Mouse (Mus musculus) lung, embryonic 16.5 days (tissue): ENCODE measurements around the gene Tbc1d4. TPM values are rescaled to one million over a fixed set of nuclear protein-coding genes. Genes with fewer than 3 reads are reported as not detected.

Experiments
- ATAC-seq: fragments of 200-750 bp; cut with Nextera tagmentation; 2 replicates; pipeline ENCODE4 v1.8.0; 2017; ENCODE audit warnings: low read depth, mild to moderate bottlenecking, moderate library complexity
- H3K27ac ChIP-seq: fragments of 300-500 bp; sonication (generic); 2 replicates; pipeline ENCODE4 v1.5.1; 2014; ENCODE audit warnings: mild to moderate bottlenecking, control low read depth, low read length
- H3K27me3 ChIP-seq: fragments of 300-500 bp; sonication (generic); 2 replicates; pipeline ENCODE4 v1.6.1; 2014; ENCODE audit warnings: low read depth, low read length, mixed read lengths; ENCODE audit not compliant: control insufficient read depth, insufficient read depth
- H3K36me3 ChIP-seq: fragments of 300-500 bp; sonication (generic); 2 replicates; pipeline ENCODE4 v1.6.1; 2014; ENCODE audit warnings: low read length; ENCODE audit not compliant: control insufficient read depth, insufficient read depth
- H3K4me1 ChIP-seq: fragments of 300-500 bp; sonication (generic); replicated peaks from 2 replicates; pipeline ENCODE4 v1.6.1; 2014; ENCODE audit warnings: low read length, mixed read lengths; ENCODE audit not compliant: control insufficient read depth, insufficient read depth
- H3K4me2 ChIP-seq: fragments of 300-500 bp; sonication (generic); 2 replicates; pipeline ENCODE4 v1.6.1; 2014; ENCODE audit warnings: low read depth, low read length, control low read depth
- H3K4me3 ChIP-seq: fragments of 300-500 bp; sonication (generic); 2 replicates; pipeline ENCODE4 v1.5.1; 2014; ENCODE audit warnings: mild to moderate bottlenecking, low read length, control low read depth
- H3K9ac ChIP-seq: fragments of 300-500 bp; sonication (generic); 2 replicates; pipeline ENCODE4 v1.6.1; 2014; ENCODE audit warnings: low read length, control low read depth
- H3K9me3 ChIP-seq: fragments of 300-500 bp; sonication (generic); 2 replicates; pipeline ENCODE4 v1.6.1; 2016; ENCODE audit warnings: low read length; ENCODE audit not compliant: control insufficient read depth
- WGBS: fragments of 180-500 bp; shearing (Covaris S2); extraction: QIAGEN DNeasy Blood & Tissue Kit; methylation state at CpG from one replicate; pipeline ENCODE4 v1.1.7; 2014; 5-methylcytosine and 5-hydroxymethylcytosine counted together
- polyA plus RNA-seq: library from polyadenylated mRNA; unstranded; fragments of >200 nt; fragmentation: Nextera tagmentation; extraction: Ambion mirVana; gene quantifications from 2 replicates; pipeline ENCODE4 v1.2.1, GENCODE M21; 2015

Gene Tbc1d4
- polyA plus RNA-seq, 1 experiment from 2014 or later: 12.3 TPM

DNA sequence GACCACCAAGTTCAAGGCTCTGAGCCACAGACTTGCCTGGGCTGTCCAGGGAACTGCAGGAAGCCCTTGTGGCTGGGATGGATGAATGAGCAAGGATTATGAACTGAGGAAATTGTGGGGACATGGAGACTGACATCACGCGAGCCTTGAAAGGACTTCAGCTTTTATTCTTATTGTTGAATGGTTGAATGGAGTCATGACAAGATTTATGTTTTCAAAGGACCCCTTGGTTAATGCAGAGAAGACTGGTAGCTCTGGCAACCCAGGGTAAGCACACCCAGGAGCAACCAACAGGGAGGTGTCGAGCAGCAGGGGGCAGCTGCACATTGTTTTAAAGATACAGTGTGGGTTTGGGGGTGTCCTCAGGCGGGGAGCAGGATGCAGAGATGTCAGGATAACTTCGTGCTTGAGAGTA, 94.4 kb downstream of the Tbc1d4 start:
- Histone ChIP-seq H3K4me2 (no peak overlapping the region), H3K36me3 (no peaks in the 10 kb centered on the region), H3K9ac (no peak overlapping the region), H3K27me3 (no peaks in the 10 kb centered on the region), H3K27ac (no peak overlapping the region), H3K4me3 (no peak overlapping the region), H3K4me1 (no peaks in the 10 kb centered on the region; the same call in 1 of the 2 replicates), H3K9me3 (no peaks in the 10 kb centered on the region)
- ATAC-seq: no peak
- 80% methylated on average over 5 of the region's 5 CpGs for WGBS

GRCm38 (mm10) chr14:101513163-101513562, 95.8 kb downstream of the Tbc1d4 start:
- no peaks in the 10 kb centered on the region for H3K36me3 ChIP-seq
- no peak overlapping the region for H3K27ac ChIP-seq
- no peak overlapping the region for H3K4me3 ChIP-seq
- peak; percentile 64; the same call in 1 of the 2 replicates for ATAC-seq
- H3K4me1 ChIP-seq: no peaks in the 10 kb centered on the region; the same call in 1 of the 2 replicates
- WGBS: 55% methylated on average over 11 of the region's 11 CpGs
- no peaks in the 10 kb centered on the region for H3K27me3 ChIP-seq
- no peak overlapping the region for H3K9ac ChIP-seq
- H3K4me2 ChIP-seq: no peak overlapping the region
- no peaks in the 10 kb centered on the region for H3K9me3 ChIP-seq

DNA sequence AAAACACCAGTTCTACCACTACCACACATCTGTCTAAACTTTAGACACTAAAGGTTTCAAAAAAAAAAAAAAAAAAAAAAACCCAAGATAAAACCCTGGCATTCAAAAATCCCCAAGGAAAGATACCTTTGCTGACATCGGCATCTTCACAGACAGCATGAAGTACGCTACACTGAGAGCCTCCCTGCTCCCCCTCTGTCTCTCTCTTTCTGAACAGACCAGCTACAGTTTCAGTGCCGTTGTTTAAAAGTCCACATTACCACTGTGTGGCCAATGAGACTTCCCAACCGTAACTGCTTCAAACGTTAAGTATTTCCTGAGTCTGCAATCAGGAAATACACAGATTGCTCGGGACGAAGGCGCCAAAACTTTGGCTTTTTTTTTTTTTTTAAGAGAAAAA, 97.6 kb downstream of the Tbc1d4 start:
- H3K4me3 ChIP-seq: no peak overlapping the region

GRCm38 (mm10) chr14:101510540-101511313, 98.3 kb downstream of the Tbc1d4 start:
- no peak overlapping the region for H3K4me2 ChIP-seq
- H3K36me3 ChIP-seq: no peaks in the 10 kb centered on the region
- WGBS: 64% methylated on average over 13 of the region's 13 CpGs
- no peaks in the 10 kb centered on the region for H3K27me3 ChIP-seq
- H3K9me3 ChIP-seq: no peaks in the 10 kb centered on the region
- no peak overlapping the region for H3K9ac ChIP-seq
- ATAC-seq: peak; percentile 26; the same call in 1 of the 2 replicates
- H3K4me1 ChIP-seq: no peaks in the 10 kb centered on the region; the same call in 1 of the 2 replicates
- no peak overlapping the region for H3K27ac ChIP-seq
- H3K4me3 ChIP-seq: no peak overlapping the region

More for the DNA sequence above, 97.6 kb downstream of the Tbc1d4 start:
- WGBS: 55% methylated on average over 8 of the region's 8 CpGs
- Histone ChIP-seq H3K27ac (no peak overlapping the region), H3K4me2 (no peak overlapping the region), H3K27me3 (no peaks in the 10 kb centered on the region), H3K9me3 (no peaks in the 10 kb centered on the region), H3K36me3 (no peaks in the 10 kb centered on the region), H3K4me1 (no peaks in the 10 kb centered on the region; the same call in 1 of the 2 replicates), H3K9ac (no peak overlapping the region)
- ATAC-seq: no peak

DNA sequence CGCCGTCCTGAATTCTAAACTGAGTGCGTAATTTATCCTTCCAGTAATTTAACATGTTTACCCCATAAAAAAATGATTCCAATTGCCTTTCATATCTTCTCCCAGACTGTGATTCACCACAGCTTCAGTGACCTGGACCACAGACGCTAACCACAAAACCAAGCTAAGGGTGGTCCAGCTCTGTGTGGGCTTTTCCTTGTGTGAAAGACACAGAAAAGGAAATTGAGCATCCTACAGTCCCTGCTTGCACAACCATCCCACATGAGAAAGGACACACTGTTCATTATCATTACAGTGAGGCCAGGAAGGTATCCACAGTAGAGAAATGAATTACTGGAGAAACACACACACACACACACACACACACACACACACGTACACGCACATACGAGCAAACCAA, 99.2 kb downstream of the Tbc1d4 start:
- H3K9ac ChIP-seq: no peak overlapping the region
- H3K27me3 ChIP-seq: no peaks in the 10 kb centered on the region
- no peak for ATAC-seq
- no peaks in the 10 kb centered on the region for H3K9me3 ChIP-seq
- no peaks in the 10 kb centered on the region; the same call in 1 of the 2 replicates for H3K4me1 ChIP-seq
- H3K27ac ChIP-seq: no peak overlapping the region
- no peak overlapping the region for H3K4me2 ChIP-seq
- no peak overlapping the region for H3K4me3 ChIP-seq
- WGBS: 82% methylated on average over 7 of the region's 7 CpGs
- no peaks in the 10 kb centered on the region for H3K36me3 ChIP-seq

GRCm38 (mm10) chr14:101507956-101508355, 101.0 kb downstream of the Tbc1d4 start:
- no peak overlapping the region for H3K27ac ChIP-seq
- H3K9ac ChIP-seq: no peak overlapping the region
- no peaks in the 10 kb centered on the region for H3K9me3 ChIP-seq
- H3K36me3 ChIP-seq: no peaks in the 10 kb centered on the region
- ATAC-seq: no peak
- 81% methylated on average over 7 of the region's 7 CpGs for WGBS
- H3K27me3 ChIP-seq: no peaks in the 10 kb centered on the region
- no peak overlapping the region for H3K4me2 ChIP-seq
- no peaks in the 10 kb centered on the region for H3K4me1 ChIP-seq
- no peak overlapping the region for H3K4me3 ChIP-seq

DNA sequence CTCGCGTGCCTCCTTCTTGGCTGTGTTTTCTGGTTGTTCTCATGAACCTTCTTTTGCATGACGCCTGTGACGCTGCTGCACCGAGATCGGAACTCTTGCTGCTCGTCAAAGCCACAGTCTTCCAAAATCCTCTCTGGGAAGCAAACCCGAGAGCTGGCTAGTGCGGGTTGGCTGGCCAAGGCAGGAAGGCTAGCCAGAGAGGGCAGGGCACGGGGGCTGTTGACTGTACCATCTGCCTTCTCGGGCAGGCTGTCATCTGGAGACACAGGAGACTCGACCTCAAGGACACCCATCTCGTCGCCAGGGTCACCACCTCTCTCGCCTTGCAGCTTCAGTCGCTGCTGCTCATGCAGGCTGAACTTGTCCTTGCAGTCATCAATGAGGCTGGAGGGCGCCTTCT, 101.8 kb downstream of the Tbc1d4 start:
- Histone ChIP-seq H3K27ac (no peak overlapping the region), H3K4me2 (no peak overlapping the region), H3K9me3 (no peaks in the 10 kb centered on the region), H3K4me1 (no peaks in the 10 kb centered on the region), H3K27me3 (no peaks in the 10 kb centered on the region), H3K36me3 (no peaks in the 10 kb centered on the region), H3K4me3 (no peak overlapping the region), H3K9ac (no peak overlapping the region)
- no peak for ATAC-seq
- WGBS: 82% methylated on average over 17 of the region's 17 CpGs

GRCm38 (mm10) chr14:101505805-101506204, 103.2 kb downstream of the Tbc1d4 start:
- Histone ChIP-seq H3K4me3 (no peak overlapping the region), H3K36me3 (no peaks in the 10 kb centered on the region), H3K27me3 (no peaks in the 10 kb centered on the region), H3K9me3 (no peaks in the 10 kb centered on the region), H3K4me1 (no peaks in the 10 kb centered on the region), H3K9ac (no peak overlapping the region), H3K27ac (no peak overlapping the region), H3K4me2 (no peak overlapping the region)
- no peak for ATAC-seq

DNA sequence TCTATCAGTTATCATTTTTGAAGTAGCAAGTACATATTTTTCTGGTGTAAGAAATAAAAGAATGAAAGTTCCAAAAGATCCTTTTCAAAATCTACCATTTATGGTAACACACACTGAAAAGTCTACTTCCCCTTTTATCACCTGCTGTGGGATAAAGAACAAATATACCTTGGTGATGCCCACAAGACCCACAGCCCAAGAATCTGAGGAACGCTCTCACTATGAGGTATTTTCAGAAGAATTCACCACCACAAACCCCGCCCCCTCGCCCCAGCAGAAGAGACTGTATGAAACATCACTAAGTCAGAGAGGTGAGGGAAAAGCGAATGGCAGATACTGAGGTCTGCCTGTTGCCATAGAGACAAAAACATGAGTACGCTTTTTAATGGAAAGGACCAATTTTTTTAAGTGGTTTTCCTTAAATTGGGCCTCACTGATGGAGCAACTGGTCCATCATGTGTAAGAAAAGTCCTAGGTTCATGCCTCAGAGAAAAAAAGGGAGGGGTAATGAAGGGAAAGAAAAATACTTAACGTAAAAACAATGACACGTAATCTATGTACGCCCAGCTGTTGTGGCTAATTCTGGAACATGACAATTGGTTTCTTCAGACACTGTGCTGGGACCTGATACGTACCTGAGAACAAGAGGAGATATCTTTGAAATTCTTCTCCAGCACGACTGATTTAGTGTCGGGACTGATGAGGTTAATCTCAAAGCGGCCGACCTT, 104.4 kb downstream of the Tbc1d4 start:
- no peaks in the 10 kb centered on the region for H3K36me3 ChIP-seq
- no peak for ATAC-seq
- H3K27ac ChIP-seq: no peak overlapping the region
- H3K9me3 ChIP-seq: no peaks in the 10 kb centered on the region
- H3K9ac ChIP-seq: no peak overlapping the region
- no peaks in the 10 kb centered on the region for H3K4me1 ChIP-seq
- H3K4me2 ChIP-seq: no peak overlapping the region
- no peaks in the 10 kb centered on the region for H3K27me3 ChIP-seq
- H3K4me3 ChIP-seq: no peak overlapping the region
- WGBS: 86% methylated on average over 13 of the region's 13 CpGs
